Mouse (Mus musculus): ENCODE measurements around the gene Mrpl52.

- TF ChIP-seq GATA1 (IDR thresholded peaks at IDR 0.05; ENCODE audit: low read length) (no peak), TAL1 (IDR thresholded peaks at IDR 0.05; ENCODE audit: low read length) (no peak)
Measured at GRCm38 (mm10) chr14:54440538-54440937, 13.8 kb downstream of the Mrpl52 start.
